Mouse (Mus musculus): ENCODE results near the gene Eme1.

Gene Eme1

DNA sequence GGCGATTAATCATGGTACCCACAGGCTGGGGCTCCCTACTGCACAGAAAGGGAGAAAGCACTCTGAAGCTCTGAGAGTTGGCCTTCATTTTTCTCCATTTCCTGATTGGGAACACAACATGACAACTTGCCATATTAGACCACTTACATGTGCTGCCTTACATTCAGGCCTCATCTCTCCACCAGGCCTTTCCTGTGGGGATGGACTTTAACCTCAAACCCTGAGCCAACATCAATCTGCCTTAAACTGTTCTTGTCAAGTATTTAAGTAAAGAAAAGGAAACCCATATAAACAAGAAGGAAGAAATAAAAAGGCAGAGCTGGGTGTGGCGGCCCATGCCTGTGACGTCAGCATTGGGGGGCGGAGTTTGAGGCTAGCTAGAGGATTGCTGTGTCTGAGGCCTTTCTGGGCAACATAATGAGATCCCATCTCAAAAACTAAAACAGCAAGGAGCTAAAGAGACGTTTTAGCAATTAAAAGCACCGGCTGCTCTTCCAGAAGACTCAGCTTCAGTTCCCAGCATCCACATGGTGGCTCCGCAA is 57.4 kb downstream of the Eme1 start:
- no peak for DNase-seq

Data from cerebellum, postnatal 14 days (tissue).